Mouse (Mus musculus) brain, embryonic 14.5 days (tissue): ENCODE measurements around the gene Sh3kbp1.

Source experiments
- CTCF ChIP-seq: fragments of 200-500 bp; IDR thresholded peaks from 2 replicates; pipeline ENCODE4 v1.5.1; 2012; ENCODE audit warnings: inconsistent platforms, mild to moderate bottlenecking, moderate library complexity, borderline replicate concordance; ENCODE audit not compliant: insufficient read depth, insufficient read length; ENCODE audit errors: extremely low read depth
- POLR2A ChIP-seq: fragments of 200-500 bp; IDR thresholded peaks from 2 replicates; pipeline ENCODE4 v1.6.1; 2012; ENCODE audit warnings: mild to moderate bottlenecking, inconsistent platforms, borderline replicate concordance; ENCODE audit not compliant: poor library complexity, insufficient read depth, insufficient read length, severe bottlenecking; ENCODE audit errors: extremely low read depth

DNA sequence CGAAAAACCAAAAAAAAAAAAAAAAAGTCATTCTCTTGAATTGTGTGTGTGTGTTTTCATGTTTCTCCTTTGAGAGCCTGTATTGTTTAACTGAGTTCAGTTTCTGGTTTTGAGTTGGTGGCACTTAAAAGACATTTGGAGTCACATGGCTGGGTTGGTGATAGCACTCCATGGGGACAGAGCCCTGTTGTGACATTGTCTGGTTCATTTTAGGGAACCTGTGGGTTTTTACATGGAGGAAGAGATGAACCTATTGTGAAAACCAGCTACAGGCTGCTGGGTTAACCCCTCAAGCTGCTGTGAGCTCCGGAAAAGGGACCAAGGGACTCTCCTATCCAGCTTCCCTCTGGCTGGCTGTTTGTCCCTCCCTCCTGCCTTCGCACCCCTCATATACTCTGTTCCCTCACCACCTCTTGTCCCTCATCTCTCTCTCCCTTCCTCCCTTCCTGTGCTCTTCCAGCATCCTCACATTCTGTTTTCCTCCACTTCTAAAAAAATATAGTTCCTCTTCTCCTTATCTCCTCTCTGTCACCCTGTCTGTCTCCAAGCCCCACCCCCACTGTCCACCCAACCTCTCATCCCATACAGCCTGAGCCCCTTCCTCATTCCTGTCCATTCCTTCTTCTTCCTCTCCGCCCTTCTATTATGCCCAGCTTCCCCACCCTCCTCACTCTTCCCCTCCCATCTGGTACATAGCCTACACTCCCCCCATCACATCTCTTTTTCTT is 11.6 kb downstream of the Sh3kbp1 start:
- TF ChIP-seq POLR2A, result no peak
- TF ChIP-seq CTCF, result no peak
